Comparison of ENCODE assay signal across 9 mouse cellular contexts in genomic region chr2:93811812-93812211, GRCm38 (mm10). TPM values are rescaled to one million over a fixed set of nuclear protein-coding genes. Genes with fewer than 3 reads are reported as not detected.
A peak's percentile ranks its signal among the peaks of the same experiment; 100 is the strongest.
DNase-seq lines count a peak whose midpoint lies in the region; TF ChIP-seq lines count a peak whose summit lies in the region.
"Had no signal": no experiment of that assay in that cellular context is flagged by ENCODE, and none has a peak within 500 bp of the region (broad histone marks: within the 10 kb centered on the region; RNA-seq: fewer than 3 reads in every experiment).

No protein-coding gene starts in this region.

- H3K36me3 ChIP-seq in ES-E14 (ENCODE audit: control insufficient read depth, insufficient read depth, low read length, poor library complexity, severe bottlenecking), result peaks cover 13% of the 10 kb centered on the region; the same call in 1 of the 2 replicates
- H3K36me3 ChIP-seq in embryonic facial prominence, embryonic 10.5 days (replicated peaks), result peaks cover 64% of the 10 kb centered on the region
- H3K36me3 ChIP-seq in limb, embryonic 10.5 days, result peaks cover 63% of the 10 kb centered on the region

- peaks cover 0 to 5% of the 10 kb centered on the region in 2 experiments; a peak in 1 of 4 replicates for H3K4me1 ChIP-seq in ES-E14 (ENCODE audit: control insufficient read depth in 2 of 2, insufficient read depth in 2 of 2, low read length in 2 of 2, poor library complexity in 1 of 2)
- H3K4me1 ChIP-seq in embryonic facial prominence, embryonic 10.5 days, result peaks cover 2% of the 10 kb centered on the region; the same call in 1 of the 2 replicates
- H3K4me1 ChIP-seq in limb, embryonic 10.5 days, result no peaks in the 10 kb centered on the region
- H3K4me1 ChIP-seq: hindbrain, embryonic 15.5 days had no signal

- in situ Hi-C loops in ES-E14 (cut with MboI; ENCODE audit: low sequenced_read_pairs in 2 of 2, unreplicated experiment in 2 of 2), result no loop called here

- no peaks in the 10 kb centered on the region for H3K27me3 ChIP-seq in embryonic facial prominence, embryonic 10.5 days (replicated peaks; ENCODE audit: low read depth, poor library complexity, severe bottlenecking)
- no peaks in the 10 kb centered on the region for H3K27me3 ChIP-seq in limb, embryonic 10.5 days (ENCODE audit: low read depth, poor library complexity, severe bottlenecking)
- H3K27me3 ChIP-seq: hindbrain, embryonic 15.5 days; neural tube, embryonic 13.5 days had no signal

- DNase-seq in layer of hippocampus, postnatal 10 days (ENCODE audit: low spot score in 2 of 2), result peak; percentile 67 to 71
- no peak for DNase-seq in layer of hippocampus, postnatal 36 days
- peak; percentile 60 for DNase-seq in ES-E14 (ENCODE audit: low read depth, low spot score)
- DNase-seq in adrenal gland, postnatal 25 days, result peak; percentile 66
- DNase-seq in embryonic facial prominence, embryonic 10.5 days (ENCODE audit: low spot score), result peak; percentile 72
- peak; percentile 84 for DNase-seq in limb, embryonic 10.5 days (ENCODE audit: low spot score)
- peak; percentile 81 for DNase-seq in right cerebral cortex, postnatal 14 days

- H3K4me3 ChIP-seq in ES-E14 (ENCODE audit: insufficient read depth in 1 of 2, low read depth in 1 of 2, low read length in 2 of 2, poor library complexity in 1 of 2, severe bottlenecking in 1 of 2), result no peak overlapping the region
- H3K4me3 ChIP-seq in embryonic facial prominence, embryonic 10.5 days, result no peak overlapping the region
- no peak overlapping the region for H3K4me3 ChIP-seq in limb, embryonic 10.5 days
- H3K4me3 ChIP-seq: hindbrain, embryonic 15.5 days; neural tube, embryonic 13.5 days had no signal

- no peak overlapping the region for H3K27ac ChIP-seq in ES-E14 (ENCODE audit: insufficient read depth, low read depth, low read length, poor library complexity, severe bottlenecking)
- no peak overlapping the region for H3K27ac ChIP-seq in embryonic facial prominence, embryonic 10.5 days (replicated peaks)
- no peak overlapping the region for H3K27ac ChIP-seq in limb, embryonic 10.5 days
- H3K27ac ChIP-seq: hindbrain, embryonic 15.5 days; neural tube, embryonic 13.5 days had no signal

- WGBS in embryonic facial prominence, embryonic 10.5 days, result 32% methylated on average over 4 of the region's 4 CpGs
- WGBS in limb, embryonic 10.5 days, result 43% methylated on average over 4 of the region's 4 CpGs

- no peak overlapping the region for H3K9ac ChIP-seq in ES-E14 (ENCODE audit: insufficient read depth, low read depth, low read length, poor library complexity, severe bottlenecking)
- H3K9ac ChIP-seq: hindbrain, embryonic 15.5 days; neural tube, embryonic 13.5 days had no signal

- H3K9me3 ChIP-seq in ES-E14 (ENCODE audit: control insufficient read depth, insufficient read depth, low read depth, low read length), result no peaks in the 10 kb centered on the region
- no peaks in the 10 kb centered on the region for H3K9me3 ChIP-seq in embryonic facial prominence, embryonic 10.5 days
- H3K9me3 ChIP-seq in limb, embryonic 10.5 days (replicated peaks), result no peaks in the 10 kb centered on the region
- H3K9me3 ChIP-seq: hindbrain, embryonic 15.5 days; neural tube, embryonic 13.5 days had no signal

TF ChIP-seq in ES-E14, 5 proteins besides CTCF, POLR2A, EP300 and RAD21:
- no peak for TF ChIP-seq HCFC1 (IDR thresholded peaks at IDR 0.05; ENCODE audit: borderline replicate concordance, insufficient read depth, low read length)
- TF ChIP-seq ZNF384 (IDR thresholded peaks at IDR 0.05; ENCODE audit: low read depth, low read length), result no peak

RNA-seq across cellular contexts. Expression of gene Ext2, which starts 10.6 kb away (rescaled TPM):
- total RNA-seq in layer of hippocampus, postnatal 10 days (2021), result 10 to 100 TPM; 55.4 to 62.4 TPM
- total RNA-seq in layer of hippocampus, postnatal 36 days (2021), result 10 to 100 TPM; 49.6 to 55.9 TPM
- total RNA-seq in ES-E14 (2012; rRNA removed), result 49.9 and 67.4 TPM in 2 replicates
- total RNA-seq in adrenal gland, postnatal 25 days (2021), result 101 and 105 TPM in 2 replicates
- polyA plus RNA-seq in embryonic facial prominence, embryonic 10.5 days (2016; fragmentation: Nextera tagmentation; extraction: Ambion mirVana), result 73.6 and 76.0 TPM in 2 replicates
- polyA plus RNA-seq in limb, embryonic 10.5 days (2016; fragmentation: Nextera tagmentation; extraction: Ambion mirVana), result 70.0 and 79.1 TPM in 2 replicates

RNA-seq across cellular contexts. Expression of gene Accs, which starts 37.9 kb away (rescaled TPM):
- total RNA-seq in layer of hippocampus, postnatal 10 days (2021), result 1 to 10 TPM; 6.2 to 7.5 TPM
- total RNA-seq in layer of hippocampus, postnatal 36 days (2021), result 1 to 10 TPM; 3.5 to 4.2 TPM
- total RNA-seq in ES-E14 (2012; rRNA removed), result 5.0 and 5.5 TPM in 2 replicates
- 10.0 and 13.3 TPM in 2 replicates for total RNA-seq in adrenal gland, postnatal 25 days (2021)
- 10.9 and 11.2 TPM in 2 replicates for polyA plus RNA-seq in embryonic facial prominence, embryonic 10.5 days (2016; fragmentation: Nextera tagmentation; extraction: Ambion mirVana)
- polyA plus RNA-seq in limb, embryonic 10.5 days (2016; fragmentation: Nextera tagmentation; extraction: Ambion mirVana), result 9.3 and 10.2 TPM in 2 replicates

RNA-seq across cellular contexts. Expression of gene Accsl, which starts 57.1 kb away (rescaled TPM):
- under 1 TPM; 0.34 to 0.47 TPM for total RNA-seq in layer of hippocampus, postnatal 10 days (2021)
- 1 to 10 TPM in 1 of 2 experiments, under 1 TPM in 1; 0.42 to 1.1 TPM for total RNA-seq in layer of hippocampus, postnatal 36 days (2021)
- 21.4 and 37.1 TPM in 2 replicates for total RNA-seq in ES-E14 (2012; rRNA removed)
- 0.76 TPM in 1 of 2 replicates, not detected in the other for total RNA-seq in adrenal gland, postnatal 25 days (2021)
- polyA plus RNA-seq in embryonic facial prominence, embryonic 10.5 days (2016; fragmentation: Nextera tagmentation; extraction: Ambion mirVana), result 0.14 and 0.34 TPM in 2 replicates
- polyA plus RNA-seq in limb, embryonic 10.5 days (2016; fragmentation: Nextera tagmentation; extraction: Ambion mirVana), result not detected in 2 replicates

Comparison
In these comparisons a context has a peak if more than half of its experiments do, and no peak if none do; other contexts are left out.
1. DNase-seq: peak in layer of hippocampus, postnatal 10 days (2 of 2), ES-E14 (single experiment), adrenal gland, postnatal 25 days (single experiment), embryonic facial prominence, embryonic 10.5 days (single experiment), limb, embryonic 10.5 days (single experiment) and right cerebral cortex, postnatal 14 days (single experiment); none in layer of hippocampus, postnatal 36 days (0 of 2).
2. RNA of gene Accsl, which starts 57.1 kb away (total RNA-seq): 21.4 to 37.1 TPM in ES-E14; 0.42 to 1.1 TPM in layer of hippocampus, postnatal 36 days, 0.76 TPM in adrenal gland, postnatal 25 days and 0.34 to 0.47 TPM in layer of hippocampus, postnatal 10 days; every median in the first group is over 10 times any median in the second.